Mouse (Mus musculus) midbrain, embryonic 10.5 days (tissue): ENCODE results near the gene Prkag2. TPM values are rescaled to one million over a fixed set of nuclear protein-coding genes. Genes with fewer than 3 reads are reported as not detected.
A peak's percentile ranks its signal among the peaks of the same experiment; 100 is the strongest.

Source experiments
- DNase-seq: peaks from one replicate; pipeline ENCODE4 v3.0.0-alpha.2; 2017; ENCODE audit warnings: low spot score
- H3K27ac ChIP-seq: fragments of 300-500 bp; sonication (generic); replicated peaks from 2 replicates; pipeline ENCODE4 v1.5.1; 2016; ENCODE audit warnings: mild to moderate bottlenecking
- H3K27me3 ChIP-seq: fragments of 300-500 bp; sonication (generic); 2 replicates; pipeline ENCODE4 v1.6.1; 2016; ENCODE audit warnings: low read depth, mild to moderate bottlenecking; ENCODE audit not compliant: poor library complexity, severe bottlenecking
- H3K36me3 ChIP-seq: fragments of 300-500 bp; sonication (generic); 2 replicates; pipeline ENCODE4 v1.6.1; 2016; ENCODE audit warnings: mild to moderate bottlenecking, moderate library complexity
- H3K4me1 ChIP-seq: fragments of 300-500 bp; sonication (generic); 2 replicates; pipeline ENCODE4 v1.6.1; 2016
- H3K4me3 ChIP-seq: fragments of 300-500 bp; sonication (generic); 2 replicates; pipeline ENCODE4 v1.5.1; 2016; ENCODE audit warnings: mild to moderate bottlenecking, moderate library complexity
- H3K9me3 ChIP-seq: fragments of 300-500 bp; sonication (generic); replicated peaks from 2 replicates; pipeline ENCODE4 v1.6.1; 2016; ENCODE audit warnings: mild to moderate bottlenecking
- WGBS: fragments of 180-500 bp; shearing (Covaris S2); methylation state at CpG from one replicate; pipeline ENCODE4 v1.1.7; 2016; 5-methylcytosine and 5-hydroxymethylcytosine counted together
- polyA plus RNA-seq: library from polyadenylated mRNA; unstranded; fragments of >200 nt; fragmentation: Nextera tagmentation; extraction: Ambion mirVana; gene quantifications from 2 replicates; pipeline ENCODE4 v1.2.1, GENCODE M21; 2016

The Prkag2 gene
- 48.7 and 49.6 TPM in 2 replicates for polyA plus RNA-seq

GRCm38 (mm10) chr5:25100516-25101125, at the start of gene Prkag2:
Gene Prkag2, minus strand, starts transcription at chr5:25100642.
- H3K4me1 ChIP-seq = peaks cover 25% of the 10 kb centered on the region
- H3K36me3 ChIP-seq = no peaks in the 10 kb centered on the region
- H3K4me3 ChIP-seq = peak within 1 kb of the TSS; percentile 68
- peak within 1 kb of the TSS; percentile 83 for H3K27ac ChIP-seq
- peak; percentile 65 for DNase-seq
- peaks cover 82% of the 10 kb centered on the region for H3K27me3 ChIP-seq
- WGBS = 0% methylated on average over 43 of the region's 50 CpGs
- no peaks in the 10 kb centered on the region for H3K9me3 ChIP-seq

DNA sequence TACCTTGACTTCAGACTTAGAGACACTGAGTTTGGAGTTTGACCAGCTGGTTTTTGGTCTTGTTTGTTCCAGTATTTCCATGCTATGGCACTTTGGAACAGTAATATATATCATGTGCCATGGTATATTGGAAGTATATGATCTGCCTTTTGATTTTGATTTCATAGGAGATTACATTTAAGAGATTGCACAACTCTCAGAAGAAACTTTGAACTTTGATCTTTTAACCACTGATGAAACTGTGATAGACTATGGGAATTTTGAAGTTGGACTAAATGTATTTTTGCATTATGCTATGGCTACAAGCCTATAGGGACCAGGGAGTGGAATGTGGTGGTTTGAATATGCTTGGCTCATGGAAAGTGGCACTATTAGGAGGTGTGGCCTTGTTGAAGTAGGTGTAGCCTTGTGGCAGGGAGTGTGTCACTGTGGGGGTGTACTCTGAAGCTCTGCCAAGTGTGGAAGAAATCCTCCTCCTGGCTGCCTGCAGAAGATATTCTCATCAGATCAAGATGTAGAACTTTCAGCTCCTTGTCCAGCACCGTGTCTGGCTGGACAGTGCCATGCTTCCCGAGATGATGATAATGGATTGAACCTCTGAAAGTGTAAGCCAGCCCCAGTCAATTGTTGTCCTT, 49.0 kb upstream of the Prkag2 start:
- H3K9me3 ChIP-seq = no peaks in the 10 kb centered on the region
- WGBS = 82% methylated on average over 2 of the region's 2 CpGs
- no peak for DNase-seq
- no peak overlapping the region for H3K4me3 ChIP-seq
- no peaks in the 10 kb centered on the region for H3K27me3 ChIP-seq
- no peak overlapping the region for H3K27ac ChIP-seq
- H3K36me3 ChIP-seq = no peaks in the 10 kb centered on the region
- peaks cover 6% of the 10 kb centered on the region for H3K4me1 ChIP-seq

DNA sequence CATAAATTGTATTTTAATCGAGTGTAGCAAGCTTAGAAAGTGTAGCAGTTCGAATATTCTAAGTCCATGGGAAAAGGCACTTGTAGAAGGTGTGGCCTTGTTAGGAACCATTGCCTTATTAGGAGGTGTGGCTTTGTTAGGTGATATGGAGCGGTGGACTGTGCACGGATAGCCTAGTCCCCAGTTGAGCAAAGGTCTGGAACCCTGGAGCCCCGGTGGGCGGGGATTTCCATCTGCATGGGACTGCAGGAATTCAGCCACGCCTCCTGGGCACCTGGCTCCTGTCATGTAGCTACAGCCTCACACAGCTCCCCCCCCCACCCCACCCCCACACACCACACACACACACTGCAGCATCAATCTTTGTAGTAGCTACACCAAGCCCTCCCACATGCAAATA, 46.3 kb upstream of the Prkag2 start:
- Histone ChIP-seq H3K27me3 (no peaks in the 10 kb centered on the region), H3K9me3 (no peaks in the 10 kb centered on the region), H3K36me3 (no peaks in the 10 kb centered on the region), H3K4me3 (no peak overlapping the region), H3K4me1 (no peaks in the 10 kb centered on the region), H3K27ac (no peak overlapping the region)
- 86% methylated on average over 7 of the region's 7 CpGs for WGBS
- DNase-seq = no peak

GRCm38 (mm10) chr5:25127865-25128264, 27.4 kb upstream of the Prkag2 start:
- WGBS = 90% methylated on average over 4 of the region's 4 CpGs

DNA sequence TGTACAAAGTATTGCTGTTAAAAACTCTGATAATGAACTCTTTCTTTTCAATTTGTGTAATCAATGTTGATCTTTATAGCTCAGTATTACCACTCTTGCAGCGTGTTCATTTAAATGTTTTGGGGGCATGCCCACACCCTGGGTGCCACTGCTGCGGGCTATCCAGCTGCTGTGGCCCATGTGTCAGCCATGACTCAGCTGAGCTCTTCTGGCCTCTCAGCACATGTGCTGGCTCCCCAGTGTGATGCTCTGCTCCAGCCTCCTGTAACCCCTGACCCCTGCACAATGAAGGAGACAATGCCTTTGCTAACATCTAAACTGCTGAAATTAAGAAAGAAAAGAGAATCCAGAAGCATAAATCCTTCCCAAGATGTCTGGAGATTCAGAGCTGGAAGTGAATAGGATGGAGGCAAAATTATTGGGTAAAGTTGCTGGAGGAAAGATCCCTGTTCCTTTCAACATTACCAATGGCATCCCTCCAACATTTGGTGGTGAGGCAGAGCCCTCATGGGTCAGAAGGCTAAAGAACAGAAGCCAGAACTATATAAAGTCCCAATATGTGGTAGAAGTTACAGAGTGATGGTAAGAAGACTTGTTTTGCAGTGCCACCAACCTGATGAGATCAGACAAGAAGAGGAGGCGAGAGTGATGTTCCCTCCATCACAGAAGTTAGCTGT, 25.6 kb upstream of the Prkag2 start:
- Histone ChIP-seq H3K36me3 (no peaks in the 10 kb centered on the region), H3K27ac (no peak overlapping the region), H3K9me3 (no peaks in the 10 kb centered on the region), H3K27me3 (no peaks in the 10 kb centered on the region), H3K4me1 (no peaks in the 10 kb centered on the region), H3K4me3 (no peak overlapping the region)
- 81% methylated on average over 3 of the region's 3 CpGs for WGBS
- no peak for DNase-seq

More at GRCm38 (mm10) chr5:25127865-25128264, 27.4 kb upstream of the Prkag2 start:
- DNase-seq = no peak
- no peaks in the 10 kb centered on the region for H3K9me3 ChIP-seq
- no peak overlapping the region for H3K27ac ChIP-seq
- H3K4me3 ChIP-seq = no peak overlapping the region
- no peaks in the 10 kb centered on the region for H3K4me1 ChIP-seq
- no peaks in the 10 kb centered on the region for H3K27me3 ChIP-seq
- no peaks in the 10 kb centered on the region for H3K36me3 ChIP-seq

DNA sequence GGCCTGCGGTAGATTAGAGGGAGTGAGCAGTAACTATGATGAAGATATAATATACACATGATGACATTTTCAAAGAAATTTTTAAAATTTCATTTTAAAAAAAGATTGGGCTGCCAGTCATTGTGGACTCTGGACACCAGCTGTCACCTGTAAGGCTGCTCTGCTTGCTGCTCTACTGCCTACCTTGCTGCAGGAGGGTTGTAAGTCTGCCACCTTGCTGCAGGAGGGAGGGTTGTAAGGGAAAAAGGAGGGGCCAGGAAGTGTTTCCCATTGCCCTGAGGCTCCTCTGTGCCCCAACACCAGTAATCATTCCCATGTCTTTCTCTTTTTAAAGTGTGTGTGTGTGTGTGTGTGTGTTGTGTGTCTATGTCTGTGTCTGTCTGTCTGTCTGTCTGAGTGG, 22.1 kb upstream of the Prkag2 start:
- Histone ChIP-seq H3K4me3 (no peak overlapping the region), H3K36me3 (no peaks in the 10 kb centered on the region), H3K27ac (no peak overlapping the region), H3K9me3 (no peaks in the 10 kb centered on the region), H3K27me3 (no peaks in the 10 kb centered on the region), H3K4me1 (peaks cover 5% of the 10 kb centered on the region; the same call in 1 of the 2 replicates)
- WGBS = 96% methylated on average over 1 of the region's 1 CpGs
- no peak for DNase-seq

GRCm38 (mm10) chr5:25119148-25119547, 18.7 kb upstream of the Prkag2 start:
- 75% methylated on average over 5 of the region's 5 CpGs for WGBS
- Histone ChIP-seq H3K4me1 (peaks cover 5% of the 10 kb centered on the region; the same call in 1 of the 2 replicates), H3K36me3 (no peaks in the 10 kb centered on the region), H3K9me3 (no peaks in the 10 kb centered on the region), H3K27me3 (no peaks in the 10 kb centered on the region), H3K27ac (no peak overlapping the region), H3K4me3 (no peak overlapping the region)
- no peak for DNase-seq

- no peak for DNase-seq
- WGBS = 88% methylated on average over 5 of the region's 5 CpGs
- H3K4me1 ChIP-seq = peaks cover 5% of the 10 kb centered on the region; the same call in 1 of the 2 replicates
- no peak overlapping the region for H3K27ac ChIP-seq
- H3K36me3 ChIP-seq = no peaks in the 10 kb centered on the region
- no peaks in the 10 kb centered on the region for H3K27me3 ChIP-seq
- H3K9me3 ChIP-seq = no peaks in the 10 kb centered on the region
- no peak overlapping the region for H3K4me3 ChIP-seq
Observed at GRCm38 (mm10) chr5:25115997-25116396, 15.6 kb upstream of the Prkag2 start.

GRCm38 (mm10) chr5:25115216-25115615, 14.8 kb upstream of the Prkag2 start:
- WGBS = 83% methylated on average over 5 of the region's 5 CpGs
- no peaks in the 10 kb centered on the region for H3K27me3 ChIP-seq
- no peak overlapping the region for H3K4me3 ChIP-seq
- DNase-seq = no peak
- H3K36me3 ChIP-seq = no peaks in the 10 kb centered on the region
- no peak overlapping the region for H3K27ac ChIP-seq
- H3K9me3 ChIP-seq = no peaks in the 10 kb centered on the region
- peaks cover 5% of the 10 kb centered on the region; the same call in 1 of the 2 replicates for H3K4me1 ChIP-seq

DNA sequence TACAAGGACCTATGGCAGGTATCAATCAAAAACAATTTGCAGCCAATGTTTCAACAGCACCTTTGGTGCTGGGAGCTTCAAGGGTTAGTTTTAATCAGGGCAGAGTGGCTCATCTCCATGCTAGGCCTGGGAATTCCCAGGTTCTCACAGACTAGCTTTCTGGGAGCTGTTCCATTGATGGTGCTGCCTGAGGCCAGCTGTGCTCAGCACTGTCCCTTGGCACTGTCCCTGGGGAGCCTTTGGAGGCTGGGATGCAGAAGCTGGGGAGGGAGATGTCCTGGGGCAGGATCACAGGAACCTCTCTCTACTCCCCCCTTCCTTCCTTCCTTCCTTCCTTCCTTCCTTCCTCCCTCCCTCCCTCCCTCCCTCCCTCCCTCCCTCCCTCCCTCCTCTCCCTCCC, 13.7 kb upstream of the Prkag2 start:
- Histone ChIP-seq H3K36me3 (no peaks in the 10 kb centered on the region), H3K4me3 (no peak overlapping the region), H3K4me1 (peaks cover under 1% of the 10 kb centered on the region; the same call in 1 of the 2 replicates), H3K27ac (no peak overlapping the region), H3K9me3 (no peaks in the 10 kb centered on the region), H3K27me3 (no peaks in the 10 kb centered on the region)
- no peak for DNase-seq

DNA sequence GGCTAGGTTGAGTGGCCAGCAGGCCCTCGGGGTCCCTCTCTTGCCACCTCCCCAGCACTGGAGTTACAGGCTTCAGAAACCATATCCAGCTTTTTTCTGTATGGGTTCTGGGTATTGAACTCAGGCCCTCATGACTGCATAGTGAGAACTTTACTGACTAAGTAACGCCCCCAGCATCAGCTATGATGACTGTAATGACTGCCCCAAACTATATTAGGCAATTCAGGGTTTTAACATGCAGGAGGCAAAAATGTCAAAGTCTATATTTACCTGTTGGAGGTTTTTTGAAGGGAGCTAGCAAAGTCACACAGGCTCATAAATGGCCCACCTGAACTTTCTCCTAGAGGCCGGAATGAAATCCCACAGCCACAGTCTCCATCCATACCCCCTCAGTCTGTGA, 9.9 kb upstream of the Prkag2 start:
- Histone ChIP-seq H3K27me3 (no peaks in the 10 kb centered on the region), H3K4me3 (no peak overlapping the region), H3K36me3 (no peaks in the 10 kb centered on the region), H3K27ac (no peak overlapping the region), H3K9me3 (no peaks in the 10 kb centered on the region), H3K4me1 (no peaks in the 10 kb centered on the region)
- WGBS = 70% methylated on average over 3 of the region's 3 CpGs
- no peak for DNase-seq

DNA sequence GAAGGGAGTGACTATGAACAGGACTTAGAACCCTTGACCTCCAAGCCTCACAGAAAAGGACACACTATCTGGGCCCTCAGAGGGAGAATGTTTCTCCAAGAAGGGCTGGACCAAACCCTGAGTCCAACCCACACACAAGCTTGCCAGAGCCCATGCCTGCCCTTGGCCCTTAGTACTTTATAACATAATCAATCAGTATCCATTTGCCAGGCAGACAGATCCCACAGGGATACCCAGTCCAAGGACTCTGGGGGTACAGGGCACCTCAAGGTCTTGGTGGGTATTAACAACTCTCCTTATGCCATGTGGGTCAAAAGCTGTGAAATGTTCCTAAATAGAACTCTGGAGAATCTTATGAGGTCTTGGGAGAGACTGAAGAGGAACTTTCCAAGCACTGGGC, 5.3 kb upstream of the Prkag2 start:
- no peaks in the 10 kb centered on the region for H3K9me3 ChIP-seq
- DNase-seq = no peak
- H3K4me3 ChIP-seq = no peak overlapping the region
- no peaks in the 10 kb centered on the region for H3K36me3 ChIP-seq
- H3K4me1 ChIP-seq = peaks cover 9% of the 10 kb centered on the region
- peaks cover 37% of the 10 kb centered on the region for H3K27me3 ChIP-seq
- H3K27ac ChIP-seq = no peak overlapping the region

DNA sequence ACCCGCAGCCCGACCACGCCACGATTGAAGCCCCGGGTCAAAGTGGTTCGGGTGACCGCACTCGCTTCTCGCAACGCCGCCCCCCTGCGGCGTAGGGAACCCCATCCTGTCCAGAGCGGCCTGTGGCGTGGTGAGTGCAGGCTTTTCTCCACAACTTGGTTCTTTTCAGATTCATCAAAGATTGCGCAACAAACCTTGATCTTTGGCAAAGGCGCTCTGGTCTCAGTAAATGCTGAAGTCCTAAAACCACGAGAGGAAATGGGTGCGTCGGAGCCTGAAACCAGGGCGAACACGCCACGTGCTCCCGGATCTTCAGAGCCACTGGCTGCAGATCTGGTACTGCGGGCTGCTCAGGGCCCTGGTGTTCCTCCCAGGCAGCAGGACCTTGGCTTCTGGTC, 683 bp upstream of the Prkag2 start:
- Histone ChIP-seq H3K27me3 (peaks cover 82% of the 10 kb centered on the region), H3K4me1 (peaks cover 25% of the 10 kb centered on the region), H3K9me3 (no peaks in the 10 kb centered on the region), H3K36me3 (no peaks in the 10 kb centered on the region), H3K27ac (peak overlapping the region; percentile 83), H3K4me3 (peak overlapping the region; percentile 68)
- DNase-seq = peak; percentile 34
- WGBS = under 1% methylated on average over 25 of the region's 25 CpGs
